25 mouse cellular contexts compared by ENCODE assay signal in genomic region chr12:82921287-82922015, GRCm38 (mm10).
A peak's percentile ranks its signal among the peaks of the same experiment; 100 is the strongest.
DNase-seq lines count a peak whose midpoint lies in the region; ATAC-seq and TF ChIP-seq lines count a peak whose summit lies in the region.
"Had no signal": no experiment of that assay in that cellular context is flagged by ENCODE, and none has a peak within 500 bp of the region (broad histone marks: within the 10 kb centered on the region; RNA-seq: fewer than 3 reads in every experiment).

No protein-coding gene starts in this region.

- no peak overlapping the region for H3K4me3 ChIP-seq in forebrain, embryonic 10.5 days
- H3K4me3 ChIP-seq in forebrain, embryonic 12.5 days (replicated peaks), result no peak overlapping the region
- no peak overlapping the region for H3K4me3 ChIP-seq in left cerebral cortex, adult 2 months
- H3K4me3 ChIP-seq: limb, embryonic 12.5 days; liver, embryonic 12.5 days had no signal

- intact Hi-C loops in left cerebral cortex, adult 2 months (cut with DNase I), result no loop called here

- peak overlapping the region; percentile 26; the same call in 1 of the 2 replicates for H3K27ac ChIP-seq in forebrain, embryonic 10.5 days
- no peak overlapping the region for H3K27ac ChIP-seq in forebrain, embryonic 12.5 days
- no peak overlapping the region for H3K27ac ChIP-seq in left cerebral cortex, adult 2 months
- H3K27ac ChIP-seq: hindbrain, embryonic 14.5 days; kidney, postnatal 0 days; limb, embryonic 12.5 days; liver, embryonic 12.5 days had no signal

- H3K36me3 ChIP-seq in forebrain, embryonic 10.5 days (replicated peaks), result no peaks in the 10 kb centered on the region
- no peaks in the 10 kb centered on the region for H3K36me3 ChIP-seq in forebrain, embryonic 12.5 days (replicated peaks)
- H3K36me3 ChIP-seq: limb, embryonic 12.5 days; liver, embryonic 12.5 days had no signal

- H3K27me3 ChIP-seq in forebrain, embryonic 10.5 days (ENCODE audit: poor library complexity, severe bottlenecking), result no peaks in the 10 kb centered on the region
- no peaks in the 10 kb centered on the region for H3K27me3 ChIP-seq in forebrain, embryonic 12.5 days
- H3K27me3 ChIP-seq: limb, embryonic 12.5 days; liver, embryonic 12.5 days had no signal

- peaks cover 12% of the 10 kb centered on the region for H3K4me1 ChIP-seq in forebrain, embryonic 10.5 days
- no peaks in the 10 kb centered on the region for H3K4me1 ChIP-seq in forebrain, embryonic 12.5 days
- H3K4me1 ChIP-seq: liver, embryonic 12.5 days had no signal

- TF ChIP-seq CTCF in left cerebral cortex, adult 2 months (IDR thresholded peaks at IDR 0.05), result no peak

- 93% methylated on average over 20 of the region's 20 CpGs for WGBS in forebrain, embryonic 10.5 days
- 94% methylated on average over 20 of the region's 20 CpGs for WGBS in forebrain, embryonic 12.5 days

- H3K9me3 ChIP-seq in forebrain, embryonic 10.5 days, result no peaks in the 10 kb centered on the region
- H3K9me3 ChIP-seq in forebrain, embryonic 12.5 days, result no peaks in the 10 kb centered on the region
- H3K9me3 ChIP-seq: limb, embryonic 12.5 days; liver, embryonic 12.5 days had no signal

- ATAC-seq in forebrain, embryonic 12.5 days (ENCODE audit: low FRiP score), result no peak
- ATAC-seq: activated CD4-positive, CD25-positive, alpha-beta regulatory T cell, adult 4 months; inflammation-experienced regulatory T-cells, adult 6 months; liver, embryonic 12.5 days had no signal

- no peak overlapping the region for H3K9ac ChIP-seq in forebrain, embryonic 12.5 days
- H3K9ac ChIP-seq: hindbrain, embryonic 14.5 days; limb, embryonic 12.5 days; liver, embryonic 12.5 days had no signal

- DNase-seq in forebrain, embryonic 10.5 days (ENCODE audit: extremely low spot score, low spot score), result no peak
- DNase-seq in brain, embryonic 18.5 days (ENCODE audit: low read depth, low spot score), result peak; percentile 32
- DNase-seq in layer of hippocampus, adult 11-12 months (ENCODE audit: low spot score), result peak; percentile 19
- DNase-seq in layer of hippocampus, postnatal 14 days (ENCODE audit: low spot score in 2 of 2), result peak; percentile 38 to 73
- DNase-seq in liver, result no peak
- no peak for DNase-seq in kidney, adult 9 months
- no peak for DNase-seq in left cerebral cortex, adult 2 months (ENCODE audit: extremely low spot score in 1 of 2, low spot score in 2 of 2)
- DNase-seq: adrenal gland, adult 8-10 months; cerebellum, adult 9-10 months; gastrocnemius, postnatal 25 days; heart, adult 18-20 months; heart, postnatal 36 days; kidney, adult 18-20 months; lung, adult 18-20 months; lung, postnatal 14 days; midbrain, embryonic 14.5 days; retina, postnatal 1 day; thymus, adult 2 months had no signal

- H3K4me2 ChIP-seq in forebrain, embryonic 12.5 days, result no peak overlapping the region
- H3K4me2 ChIP-seq: hindbrain, embryonic 14.5 days; limb, embryonic 12.5 days; liver, embryonic 12.5 days had no signal

Comparison
In these comparisons a context has a peak if more than half of its experiments do, and no peak if none do; other contexts are left out.
1. DNase-seq: peak in brain, embryonic 18.5 days (single experiment), layer of hippocampus, adult 11-12 months (single experiment) and layer of hippocampus, postnatal 14 days (2 of 2); none in forebrain, embryonic 10.5 days (single experiment), liver (single experiment), kidney, adult 9 months (single experiment) and left cerebral cortex, adult 2 months (0 of 2).